Mouse (Mus musculus): Measurements from ENCODE around the gene Tmem189. TPM values are rescaled to one million over a fixed set of nuclear protein-coding genes. Genes with fewer than 3 reads are reported as not detected.

Gene Tmem189
- polyA plus RNA-seq, 1 experiment from 2014 or later, result 37.1 TPM

DNA sequence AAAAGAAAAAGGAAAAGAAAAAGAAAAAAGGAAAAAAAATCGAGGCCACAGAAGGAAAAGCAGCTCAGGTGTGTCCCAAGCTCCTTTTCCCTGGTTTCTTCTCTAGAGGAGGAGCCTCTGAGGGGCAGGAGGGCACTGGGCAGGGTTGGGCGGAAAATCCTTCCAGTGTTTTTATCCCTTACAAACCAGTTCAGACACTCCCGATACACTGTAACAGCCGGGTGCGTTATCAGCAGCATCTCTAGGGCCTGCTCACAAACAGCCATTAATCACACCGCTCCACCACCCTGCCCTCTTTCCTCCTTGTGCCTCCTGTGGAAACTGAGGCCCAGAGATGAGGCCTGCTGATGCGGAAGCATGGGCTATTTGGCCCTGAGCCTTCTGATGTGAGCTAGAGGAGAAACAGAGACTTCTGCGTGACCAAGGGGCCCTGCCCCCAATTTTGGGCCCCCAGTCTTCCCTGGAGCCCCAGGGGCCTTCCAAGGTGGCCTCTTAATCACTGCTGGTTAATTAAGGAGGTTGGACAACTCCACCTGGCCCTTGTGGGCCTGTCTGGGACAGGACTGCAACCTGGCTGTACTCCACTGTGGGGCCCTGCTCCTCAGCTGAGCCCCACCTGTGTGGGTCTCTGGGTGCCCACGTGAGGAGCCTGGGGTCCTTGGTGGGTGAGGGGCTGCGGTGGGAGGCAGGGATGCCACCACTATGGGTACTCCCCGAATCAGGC is 31.7 kb upstream of the Tmem189 start:
- Histone ChIP-seq H3K4me1 (ENCODE audit: control insufficient read depth, insufficient read depth, low read depth, low read length) (no peaks in the 10 kb centered on the region), H3K4me2 (ENCODE audit: low read length) (no peak overlapping the region), H3K36me3 (ENCODE audit: control insufficient read depth, insufficient read depth, low read length) (no peaks in the 10 kb centered on the region), H3K9ac (ENCODE audit: low read depth, low read length) (no peak overlapping the region), H3K27me3 (replicated peaks; ENCODE audit: control insufficient read depth, insufficient read depth, low read length) (no peaks in the 10 kb centered on the region), H3K27ac (ENCODE audit: low read depth, low read length) (no peak overlapping the region), H3K9me3 (ENCODE audit: control insufficient read depth, low read length) (no peaks in the 10 kb centered on the region), H3K4me3 (ENCODE audit: low read length) (no peak overlapping the region)
- 76% methylated on average over 11 of the region's 11 CpGs for WGBS
- no peak for ATAC-seq

DNA sequence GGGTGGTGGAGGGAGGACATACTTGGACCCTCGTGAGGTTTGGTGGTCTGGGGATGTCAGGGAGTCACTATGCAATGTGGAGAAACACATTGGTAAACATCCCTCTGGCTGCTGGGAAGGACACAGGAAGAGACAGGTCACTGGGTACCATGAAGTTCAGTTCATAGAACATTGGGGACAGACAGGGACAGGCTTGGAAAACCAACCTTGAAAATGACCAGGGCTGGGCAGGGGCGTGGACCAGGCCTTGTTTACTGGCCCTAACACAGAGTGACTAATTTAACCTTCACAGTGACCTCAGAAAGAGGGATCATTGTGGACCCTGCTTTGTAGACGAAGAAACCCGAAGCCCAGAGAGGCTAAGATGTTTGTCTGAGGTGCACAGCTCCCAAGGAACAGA is 29.9 kb upstream of the Tmem189 start:
- WGBS, result 87% methylated on average over 4 of the region's 4 CpGs

DNA sequence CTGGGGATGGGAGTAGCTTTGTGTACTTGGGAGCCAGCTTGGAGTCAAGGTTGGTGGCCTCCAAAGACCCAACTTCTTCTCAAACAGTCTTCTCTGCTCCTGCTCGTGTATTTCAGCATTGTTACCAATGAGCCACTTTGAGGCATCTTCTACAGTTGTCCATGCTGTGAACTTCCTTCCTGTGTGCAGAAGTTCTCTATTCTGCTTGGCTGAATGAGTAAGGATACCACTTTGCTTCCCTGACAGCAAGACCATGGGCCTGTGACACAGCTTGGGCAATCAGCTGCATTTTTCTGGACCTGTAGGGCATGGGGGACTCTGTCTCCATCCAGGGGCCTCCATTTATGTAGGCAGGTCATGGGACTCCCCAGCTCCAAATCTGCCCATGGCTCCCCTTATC is 27.6 kb upstream of the Tmem189 start:
- Histone ChIP-seq H3K4me3 (ENCODE audit: low read length) (no peak overlapping the region), H3K4me1 (ENCODE audit: control insufficient read depth, insufficient read depth, low read depth, low read length) (no peaks in the 10 kb centered on the region), H3K9ac (ENCODE audit: low read depth, low read length) (no peak overlapping the region), H3K9me3 (ENCODE audit: control insufficient read depth, low read length) (no peaks in the 10 kb centered on the region), H3K4me2 (ENCODE audit: low read length) (no peak overlapping the region), H3K36me3 (ENCODE audit: control insufficient read depth, insufficient read depth, low read length) (no peaks in the 10 kb centered on the region), H3K27me3 (replicated peaks; ENCODE audit: control insufficient read depth, insufficient read depth, low read length) (no peaks in the 10 kb centered on the region), H3K27ac (ENCODE audit: low read depth, low read length) (no peak overlapping the region)
- no peak for ATAC-seq
- WGBS, result 55% methylated on average over 1 of the region's 1 CpGs

More for the DNA sequence above, 29.9 kb upstream of the Tmem189 start:
- no peaks in the 10 kb centered on the region for H3K27me3 ChIP-seq (replicated peaks; ENCODE audit: control insufficient read depth, insufficient read depth, low read length)
- no peak overlapping the region for H3K27ac ChIP-seq (ENCODE audit: low read depth, low read length)
- H3K4me3 ChIP-seq (ENCODE audit: low read length), result no peak overlapping the region
- H3K4me2 ChIP-seq (ENCODE audit: low read length), result no peak overlapping the region
- no peak overlapping the region for H3K9ac ChIP-seq (ENCODE audit: low read depth, low read length)
- ATAC-seq, result no peak
- H3K9me3 ChIP-seq (ENCODE audit: control insufficient read depth, low read length), result no peaks in the 10 kb centered on the region
- no peaks in the 10 kb centered on the region for H3K36me3 ChIP-seq (ENCODE audit: control insufficient read depth, insufficient read depth, low read length)
- no peaks in the 10 kb centered on the region for H3K4me1 ChIP-seq (ENCODE audit: control insufficient read depth, insufficient read depth, low read depth, low read length)

DNA sequence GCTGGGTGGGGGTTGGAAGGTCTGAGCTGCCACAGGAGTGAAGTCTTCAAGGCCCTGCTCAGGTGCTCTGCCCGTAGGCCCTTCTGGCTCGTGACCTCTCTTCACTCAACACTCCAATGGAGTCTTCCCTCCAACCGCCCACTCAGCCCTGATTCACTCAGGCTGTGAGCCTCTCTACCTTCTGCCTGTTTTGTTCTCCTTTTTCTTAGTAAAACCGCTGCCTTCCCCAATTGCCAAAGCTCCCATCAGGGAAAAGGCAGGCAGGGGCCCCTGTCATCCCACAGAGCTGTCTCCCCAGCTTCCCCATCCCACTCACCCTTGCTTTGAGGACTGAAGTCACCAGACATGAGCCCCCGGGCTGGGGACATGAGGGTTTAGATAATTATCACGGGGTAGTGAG is 25.4 kb upstream of the Tmem189 start:
- H3K4me2 ChIP-seq (ENCODE audit: low read length), result no peak overlapping the region
- H3K27me3 ChIP-seq (replicated peaks; ENCODE audit: control insufficient read depth, insufficient read depth, low read length), result no peaks in the 10 kb centered on the region
- no peaks in the 10 kb centered on the region for H3K36me3 ChIP-seq (ENCODE audit: control insufficient read depth, insufficient read depth, low read length)
- WGBS, result 81% methylated on average over 6 of the region's 6 CpGs
- no peaks in the 10 kb centered on the region for H3K9me3 ChIP-seq (ENCODE audit: control insufficient read depth, low read length)
- no peak overlapping the region for H3K27ac ChIP-seq (ENCODE audit: low read depth, low read length)
- H3K9ac ChIP-seq (ENCODE audit: low read depth, low read length), result no peak overlapping the region
- no peak overlapping the region for H3K4me3 ChIP-seq (ENCODE audit: low read length)
- no peak for ATAC-seq
- no peaks in the 10 kb centered on the region for H3K4me1 ChIP-seq (ENCODE audit: control insufficient read depth, insufficient read depth, low read depth, low read length)

DNA sequence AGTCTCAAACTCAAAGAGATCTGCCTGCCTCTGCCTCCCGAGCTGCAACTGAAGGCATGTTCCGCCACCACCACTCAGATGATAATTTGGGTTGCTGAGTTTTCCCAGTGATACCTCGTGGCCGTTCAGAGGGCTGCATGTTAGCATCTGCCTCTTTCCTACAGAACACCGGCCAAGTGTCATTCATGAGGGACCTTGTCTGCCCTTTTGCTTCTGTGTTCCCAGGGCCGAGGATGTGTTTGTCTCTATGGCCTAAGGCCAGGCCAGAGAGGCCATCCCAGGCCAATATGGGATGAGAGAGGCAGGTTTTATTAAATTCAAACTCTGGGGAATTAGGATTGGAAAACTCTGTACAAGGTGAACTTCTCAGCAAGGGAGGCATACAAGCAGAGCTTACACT is 24.7 kb upstream of the Tmem189 start:
- WGBS, result 89% methylated on average over 6 of the region's 6 CpGs

DNA sequence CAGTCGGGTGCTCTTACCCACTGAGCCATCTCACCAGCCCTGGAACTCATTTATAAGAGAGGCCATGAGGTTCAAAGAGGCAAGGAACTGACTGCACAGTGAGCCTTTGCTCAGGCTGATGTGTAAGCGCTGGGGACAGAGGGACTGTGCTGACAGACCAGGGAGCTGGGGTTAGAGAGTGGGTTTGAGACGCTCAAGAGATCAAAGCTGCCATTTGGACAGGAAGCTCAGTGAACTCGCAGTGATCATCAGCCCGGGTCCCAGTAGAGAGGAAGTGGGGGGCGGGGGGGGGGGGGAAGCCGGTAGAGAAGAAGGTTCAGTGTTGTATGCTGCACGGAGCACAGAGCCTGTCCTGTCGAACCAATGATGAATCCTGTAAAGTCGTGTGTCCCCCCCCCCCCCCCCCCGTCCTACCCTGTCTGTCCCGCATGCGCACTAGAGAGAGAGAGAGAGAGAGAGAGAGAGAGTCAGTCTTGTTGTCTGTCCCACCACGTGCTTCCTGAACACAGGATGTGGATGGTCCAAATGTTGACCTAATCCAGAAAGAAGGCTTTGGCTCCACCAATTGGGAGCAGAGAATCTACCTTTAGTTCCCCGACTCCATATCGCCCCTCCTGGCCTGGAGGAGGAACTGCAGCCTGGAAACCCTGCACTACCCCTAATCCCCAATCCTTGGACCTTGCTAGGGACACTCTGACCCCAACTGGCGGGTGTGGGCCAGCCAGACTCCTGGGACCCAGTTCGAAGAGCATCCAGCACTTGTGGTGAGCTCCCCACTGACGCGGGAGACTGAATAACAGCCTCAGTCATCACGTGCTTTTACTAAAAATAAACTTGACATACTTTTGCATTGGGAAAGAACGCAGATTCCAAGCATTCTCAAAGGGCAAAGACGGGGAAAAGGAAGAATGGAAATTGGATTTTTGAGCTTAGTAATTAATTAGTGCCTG is 23.5 kb upstream of the Tmem189 start:
- H3K9ac ChIP-seq (ENCODE audit: low read depth, low read length), result no peak overlapping the region
- no peak overlapping the region for H3K27ac ChIP-seq (ENCODE audit: low read depth, low read length)
- WGBS, result 80% methylated on average over 20 of the region's 23 CpGs
- no peak overlapping the region for H3K4me3 ChIP-seq (ENCODE audit: low read length)
- H3K4me1 ChIP-seq (ENCODE audit: control insufficient read depth, insufficient read depth, low read depth, low read length), result no peaks in the 10 kb centered on the region
- H3K27me3 ChIP-seq (replicated peaks; ENCODE audit: control insufficient read depth, insufficient read depth, low read length), result no peaks in the 10 kb centered on the region
- ATAC-seq, result 0 out of 2 replicates have a peak, but pooled peaks have one; percentile 21
- H3K9me3 ChIP-seq (ENCODE audit: control insufficient read depth, low read length), result no peaks in the 10 kb centered on the region
- no peaks in the 10 kb centered on the region for H3K36me3 ChIP-seq (ENCODE audit: control insufficient read depth, insufficient read depth, low read length)
- H3K4me2 ChIP-seq (ENCODE audit: low read length), result no peak overlapping the region

More for the DNA sequence above, 24.7 kb upstream of the Tmem189 start:
- Histone ChIP-seq H3K4me2 (ENCODE audit: low read length) (no peak overlapping the region), H3K9me3 (ENCODE audit: control insufficient read depth, low read length) (no peaks in the 10 kb centered on the region), H3K36me3 (ENCODE audit: control insufficient read depth, insufficient read depth, low read length) (no peaks in the 10 kb centered on the region), H3K27me3 (replicated peaks; ENCODE audit: control insufficient read depth, insufficient read depth, low read length) (no peaks in the 10 kb centered on the region), H3K27ac (ENCODE audit: low read depth, low read length) (no peak overlapping the region), H3K4me1 (ENCODE audit: control insufficient read depth, insufficient read depth, low read depth, low read length) (no peaks in the 10 kb centered on the region), H3K4me3 (ENCODE audit: low read length) (no peak overlapping the region), H3K9ac (ENCODE audit: low read depth, low read length) (no peak overlapping the region)
- no peak for ATAC-seq

DNA sequence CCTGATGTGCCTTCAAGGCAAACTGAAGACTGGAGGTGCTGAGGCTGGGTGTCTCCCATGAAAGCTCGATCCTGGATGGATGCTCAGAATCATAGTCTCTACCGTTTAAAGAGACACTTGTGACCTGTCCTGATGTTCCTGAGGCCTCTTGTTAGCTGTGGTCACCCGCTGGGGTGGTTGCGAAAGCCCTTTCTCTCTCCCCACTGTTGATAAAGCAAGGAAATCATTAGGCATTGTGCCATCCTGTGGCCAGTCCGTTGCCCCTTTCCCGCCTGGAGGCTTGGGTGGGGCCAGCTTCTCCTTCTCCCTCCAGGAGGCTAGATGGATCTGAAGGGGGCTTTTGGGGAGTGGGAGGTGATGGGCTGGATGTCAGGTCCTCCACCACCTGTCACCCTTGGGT is 21.0 kb upstream of the Tmem189 start:
- H3K4me2 ChIP-seq (ENCODE audit: low read length), result no peak overlapping the region
- no peak for ATAC-seq
- no peak overlapping the region for H3K9ac ChIP-seq (ENCODE audit: low read depth, low read length)
- H3K4me3 ChIP-seq (ENCODE audit: low read length), result no peak overlapping the region
- no peaks in the 10 kb centered on the region for H3K36me3 ChIP-seq (ENCODE audit: control insufficient read depth, insufficient read depth, low read length)
- WGBS, result 47% methylated on average over 6 of the region's 6 CpGs
- H3K27ac ChIP-seq (ENCODE audit: low read depth, low read length), result no peak overlapping the region
- no peaks in the 10 kb centered on the region for H3K27me3 ChIP-seq (replicated peaks; ENCODE audit: control insufficient read depth, insufficient read depth, low read length)
- no peaks in the 10 kb centered on the region for H3K9me3 ChIP-seq (ENCODE audit: control insufficient read depth, low read length)
- H3K4me1 ChIP-seq (ENCODE audit: control insufficient read depth, insufficient read depth, low read depth, low read length), result no peaks in the 10 kb centered on the region

DNA sequence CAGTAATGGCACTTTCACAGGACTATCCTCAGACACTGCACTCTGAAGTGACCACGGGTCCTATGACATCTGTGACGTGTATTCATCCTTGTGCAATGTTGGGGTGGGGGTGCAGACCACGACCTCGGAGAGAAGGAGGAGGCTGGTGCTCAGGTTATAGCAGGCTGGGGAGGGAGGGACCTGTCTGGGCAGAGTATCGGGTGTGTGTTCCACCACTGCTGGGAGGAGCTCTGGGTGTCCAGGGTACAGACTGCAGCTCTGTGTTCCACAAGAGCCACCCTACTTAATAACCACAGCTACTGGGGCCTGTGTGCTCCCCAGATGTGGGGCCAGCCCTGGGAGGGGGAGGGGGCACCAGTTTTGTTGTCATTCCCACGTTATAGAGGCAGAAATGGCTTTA is 20.3 kb upstream of the Tmem189 start:
- H3K27me3 ChIP-seq (replicated peaks; ENCODE audit: control insufficient read depth, insufficient read depth, low read length), result no peaks in the 10 kb centered on the region
- H3K4me2 ChIP-seq (ENCODE audit: low read length), result no peak overlapping the region
- 73% methylated on average over 6 of the region's 6 CpGs for WGBS
- no peaks in the 10 kb centered on the region for H3K36me3 ChIP-seq (ENCODE audit: control insufficient read depth, insufficient read depth, low read length)
- H3K27ac ChIP-seq (ENCODE audit: low read depth, low read length), result no peak overlapping the region
- H3K9ac ChIP-seq (ENCODE audit: low read depth, low read length), result no peak overlapping the region
- no peak overlapping the region for H3K4me3 ChIP-seq (ENCODE audit: low read length)
- no peaks in the 10 kb centered on the region for H3K9me3 ChIP-seq (ENCODE audit: control insufficient read depth, low read length)
- no peak for ATAC-seq
- H3K4me1 ChIP-seq (ENCODE audit: control insufficient read depth, insufficient read depth, low read depth, low read length), result no peaks in the 10 kb centered on the region

DNA sequence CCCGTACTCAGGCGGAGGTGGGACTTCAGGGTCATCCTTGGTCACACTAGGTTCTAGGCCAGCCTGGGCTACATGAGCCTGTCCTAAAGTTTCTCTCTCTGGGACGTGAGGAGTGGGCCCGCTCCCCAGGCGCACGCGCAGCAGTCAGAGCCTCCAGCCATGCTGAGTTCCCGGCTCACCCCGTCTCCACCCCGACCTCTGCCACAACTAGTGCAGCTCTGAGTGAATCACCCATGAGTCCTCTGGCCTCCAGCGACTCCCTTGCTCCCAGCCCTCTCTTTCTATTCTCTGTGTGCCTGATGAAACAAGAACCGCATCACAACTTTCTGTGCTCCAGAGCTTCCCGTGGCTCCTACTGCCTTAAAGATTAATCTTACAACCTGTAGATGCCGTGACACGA is 18.8 kb upstream of the Tmem189 start:
- H3K27ac ChIP-seq (ENCODE audit: low read depth, low read length), result no peak overlapping the region
- H3K4me1 ChIP-seq (ENCODE audit: control insufficient read depth, insufficient read depth, low read depth, low read length), result no peaks in the 10 kb centered on the region
- H3K27me3 ChIP-seq (replicated peaks; ENCODE audit: control insufficient read depth, insufficient read depth, low read length), result no peaks in the 10 kb centered on the region
- no peaks in the 10 kb centered on the region for H3K9me3 ChIP-seq (ENCODE audit: control insufficient read depth, low read length)
- no peak overlapping the region for H3K4me2 ChIP-seq (ENCODE audit: low read length)
- no peak overlapping the region for H3K4me3 ChIP-seq (ENCODE audit: low read length)
- ATAC-seq, result no peak
- no peaks in the 10 kb centered on the region for H3K36me3 ChIP-seq (ENCODE audit: control insufficient read depth, insufficient read depth, low read length)
- no peak overlapping the region for H3K9ac ChIP-seq (ENCODE audit: low read depth, low read length)
- 64% methylated on average over 15 of the region's 15 CpGs for WGBS

All from hindbrain, embryonic 16.5 days (tissue).